Mouse (Mus musculus): ENCODE results near the gene F13a1. TPM values are rescaled to one million over a fixed set of nuclear protein-coding genes. Genes with fewer than 3 reads are reported as not detected.

The F13a1 gene
- polyA plus RNA-seq, 1 experiment from 2014 or later = 19.5 TPM

DNA sequence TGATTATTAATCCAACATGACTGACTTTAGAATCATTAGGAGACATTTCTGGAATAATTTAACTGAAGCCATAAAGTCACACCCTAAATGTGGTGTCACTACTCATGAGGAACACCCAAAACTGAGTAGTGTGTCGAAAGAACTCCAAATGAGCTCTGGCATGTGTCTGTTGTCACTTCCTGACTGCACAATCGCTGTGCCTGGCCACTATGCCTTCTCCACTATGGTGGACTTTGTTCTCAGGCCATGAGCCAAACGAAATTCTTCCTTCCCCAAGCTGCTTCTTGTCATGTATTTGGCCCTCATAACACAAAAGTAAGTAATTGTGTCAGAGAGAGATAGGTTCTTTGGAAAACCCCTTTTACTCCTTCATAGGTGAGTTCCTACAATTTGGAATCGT, 61.7 kb downstream of the F13a1 start:
- no peak for ATAC-seq (ENCODE audit: low read depth)
- Histone ChIP-seq H3K27me3 (ENCODE audit: control insufficient read depth, insufficient read depth, low read depth, low read length) (no peaks in the 10 kb centered on the region), H3K4me2 (ENCODE audit: low read depth, low read length) (no peak overlapping the region), H3K9me3 (replicated peaks; ENCODE audit: control insufficient read depth, low read length) (no peaks in the 10 kb centered on the region), H3K9ac (ENCODE audit: low read depth, low read length) (no peak overlapping the region), H3K36me3 (ENCODE audit: control insufficient read depth, insufficient read depth) (no peaks in the 10 kb centered on the region), H3K4me3 (ENCODE audit: low read depth, low read length) (no peak overlapping the region), H3K4me1 (ENCODE audit: control insufficient read depth, low read depth, low read length) (no peaks in the 10 kb centered on the region), H3K27ac (ENCODE audit: low read length) (no peak overlapping the region)
- WGBS (ENCODE audit: insufficient replicate concordance) = 46% methylated on average over 4 of the region's 4 CpGs

DNA sequence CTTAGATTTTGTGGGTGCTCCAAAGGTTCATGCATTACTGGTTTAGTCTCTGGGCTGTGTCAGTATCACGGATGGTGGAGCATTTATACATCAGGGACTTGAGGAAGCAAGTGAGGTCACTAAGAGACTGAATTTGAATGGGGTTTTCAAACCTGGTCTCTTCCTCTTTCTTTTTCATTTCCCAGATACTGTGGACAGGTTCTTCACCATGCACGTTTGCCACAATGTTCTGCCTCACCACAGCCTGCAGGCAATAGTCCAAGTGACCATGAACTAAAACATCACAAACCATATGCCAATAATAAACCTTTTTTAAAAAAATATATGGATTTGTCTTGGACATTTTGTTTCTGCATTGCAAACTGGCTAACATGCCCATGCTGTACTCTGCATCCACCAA, 77.0 kb downstream of the F13a1 start:
- Histone ChIP-seq H3K9ac (ENCODE audit: low read depth, low read length) (no peak overlapping the region), H3K27ac (ENCODE audit: low read length) (no peak overlapping the region), H3K36me3 (ENCODE audit: control insufficient read depth, insufficient read depth) (no peaks in the 10 kb centered on the region), H3K4me1 (ENCODE audit: control insufficient read depth, low read depth, low read length) (no peaks in the 10 kb centered on the region), H3K27me3 (ENCODE audit: control insufficient read depth, insufficient read depth, low read depth, low read length) (no peaks in the 10 kb centered on the region), H3K4me2 (ENCODE audit: low read depth, low read length) (no peak overlapping the region), H3K9me3 (replicated peaks; ENCODE audit: control insufficient read depth, low read length) (no peaks in the 10 kb centered on the region), H3K4me3 (ENCODE audit: low read depth, low read length) (no peak overlapping the region)
- WGBS (ENCODE audit: insufficient replicate concordance) = 33% methylated on average over 2 of the region's 2 CpGs
- ATAC-seq (ENCODE audit: low read depth) = no peak

DNA sequence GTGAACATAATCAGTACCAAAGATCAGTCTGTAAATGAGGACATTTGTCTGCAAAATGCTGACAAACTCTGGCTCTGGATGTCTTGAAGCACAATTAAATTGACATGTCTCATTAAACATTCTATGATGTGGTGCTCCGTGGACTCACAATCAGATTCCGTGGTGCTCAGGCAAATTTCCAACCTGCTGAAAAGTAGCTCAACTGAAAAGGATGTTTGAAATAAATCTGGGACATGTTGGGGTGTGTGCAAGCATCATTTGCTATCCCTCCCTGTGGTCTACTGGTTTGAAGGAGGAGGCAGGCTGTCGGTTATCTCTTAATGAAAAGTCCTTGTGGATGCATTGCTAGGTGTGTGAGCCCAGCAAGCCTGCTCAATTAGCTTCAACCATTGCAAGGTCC, 77.8 kb downstream of the F13a1 start:
- Histone ChIP-seq H3K9ac (ENCODE audit: low read depth, low read length) (no peak overlapping the region), H3K9me3 (replicated peaks; ENCODE audit: control insufficient read depth, low read length) (no peaks in the 10 kb centered on the region), H3K4me2 (ENCODE audit: low read depth, low read length) (no peak overlapping the region), H3K4me1 (ENCODE audit: control insufficient read depth, low read depth, low read length) (no peaks in the 10 kb centered on the region), H3K4me3 (ENCODE audit: low read depth, low read length) (no peak overlapping the region), H3K27ac (ENCODE audit: low read length) (no peak overlapping the region), H3K27me3 (ENCODE audit: control insufficient read depth, insufficient read depth, low read depth, low read length) (no peaks in the 10 kb centered on the region), H3K36me3 (ENCODE audit: control insufficient read depth, insufficient read depth) (no peaks in the 10 kb centered on the region)
- 61% methylated on average over 3 of the region's 3 CpGs for WGBS (ENCODE audit: insufficient replicate concordance)
- ATAC-seq (ENCODE audit: low read depth) = no peak

DNA sequence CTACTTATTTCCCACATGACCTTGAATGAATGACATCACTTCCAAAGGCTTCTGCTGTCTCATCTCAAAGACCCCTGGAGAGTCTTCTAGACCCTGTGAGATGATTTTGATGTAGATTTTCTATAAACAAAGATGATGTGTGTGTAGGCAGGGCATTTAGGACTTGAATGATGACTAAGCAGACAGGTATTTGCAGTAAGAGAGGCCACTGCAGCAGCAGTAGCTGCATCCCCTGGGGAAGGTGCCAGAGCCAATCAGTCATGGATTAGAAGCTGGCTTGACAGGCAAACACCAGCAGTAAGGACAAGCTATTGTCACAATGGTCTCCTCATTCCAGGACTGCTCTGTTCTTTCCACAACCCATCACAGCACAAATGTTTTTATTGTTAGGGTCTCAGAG, 87.1 kb downstream of the F13a1 start:
- Histone ChIP-seq H3K4me2 (ENCODE audit: low read depth, low read length) (no peak overlapping the region), H3K27ac (ENCODE audit: low read length) (no peak overlapping the region), H3K36me3 (ENCODE audit: control insufficient read depth, insufficient read depth) (no peaks in the 10 kb centered on the region), H3K9ac (ENCODE audit: low read depth, low read length) (no peak overlapping the region), H3K9me3 (replicated peaks; ENCODE audit: control insufficient read depth, low read length) (no peaks in the 10 kb centered on the region), H3K4me1 (ENCODE audit: control insufficient read depth, low read depth, low read length) (no peaks in the 10 kb centered on the region), H3K27me3 (ENCODE audit: control insufficient read depth, insufficient read depth, low read depth, low read length) (no peaks in the 10 kb centered on the region), H3K4me3 (ENCODE audit: low read depth, low read length) (no peak overlapping the region)
- ATAC-seq (ENCODE audit: low read depth) = no peak

DNA sequence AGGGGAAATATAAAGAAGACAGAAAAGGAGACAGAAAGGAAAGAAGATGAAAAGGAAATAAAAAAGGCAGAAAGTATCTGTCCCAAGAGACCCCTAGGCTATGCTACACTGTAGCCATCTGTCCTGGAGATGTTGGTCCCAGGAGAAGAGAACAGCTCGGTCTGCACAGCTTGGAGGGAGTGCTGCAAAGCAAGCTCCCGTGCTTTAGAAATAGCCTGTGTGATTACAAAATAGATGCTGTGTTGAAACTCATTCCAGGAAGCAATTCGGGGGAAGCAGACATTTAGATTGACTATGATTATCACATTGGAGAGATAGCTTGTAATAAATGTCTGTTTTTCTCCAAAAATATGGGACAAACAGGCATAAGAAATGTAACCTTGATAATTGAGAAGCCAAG, 91.0 kb downstream of the F13a1 start:
- Histone ChIP-seq H3K27ac (ENCODE audit: low read length) (no peak overlapping the region), H3K9ac (ENCODE audit: low read depth, low read length) (no peak overlapping the region), H3K36me3 (ENCODE audit: control insufficient read depth, insufficient read depth) (no peaks in the 10 kb centered on the region), H3K4me3 (ENCODE audit: low read depth, low read length) (no peak overlapping the region), H3K9me3 (replicated peaks; ENCODE audit: control insufficient read depth, low read length) (no peaks in the 10 kb centered on the region), H3K4me2 (ENCODE audit: low read depth, low read length) (no peak overlapping the region), H3K27me3 (ENCODE audit: control insufficient read depth, insufficient read depth, low read depth, low read length) (no peaks in the 10 kb centered on the region), H3K4me1 (ENCODE audit: control insufficient read depth, low read depth, low read length) (no peaks in the 10 kb centered on the region)
- no peak for ATAC-seq (ENCODE audit: low read depth)
- 29% methylated on average over 3 of the region's 3 CpGs for WGBS (ENCODE audit: insufficient replicate concordance)

DNA sequence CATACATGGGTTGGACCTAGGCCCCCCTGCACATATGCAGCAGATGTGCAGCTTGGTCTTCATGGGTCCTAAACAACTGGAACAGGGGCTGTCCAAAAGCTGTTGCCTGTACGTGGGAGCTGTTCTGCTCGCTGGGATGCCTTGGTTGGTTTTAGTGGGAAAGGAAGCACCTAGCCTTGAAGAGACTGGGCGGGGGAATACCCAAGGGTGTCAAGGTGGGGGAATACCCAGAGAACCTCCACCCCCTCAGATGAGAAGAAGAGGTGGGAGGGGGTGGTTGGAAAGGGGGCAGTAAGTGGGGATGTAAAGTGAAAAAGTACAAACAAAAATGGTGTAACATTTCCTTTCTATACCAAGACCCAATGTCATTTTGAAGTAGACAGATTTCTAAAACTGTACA, 95.1 kb downstream of the F13a1 start:
- H3K4me3 ChIP-seq (ENCODE audit: low read depth, low read length) = no peak overlapping the region
- no peak for ATAC-seq (ENCODE audit: low read depth)
- no peaks in the 10 kb centered on the region for H3K27me3 ChIP-seq (ENCODE audit: control insufficient read depth, insufficient read depth, low read depth, low read length)
- no peak overlapping the region for H3K27ac ChIP-seq (ENCODE audit: low read length)
- no peaks in the 10 kb centered on the region for H3K9me3 ChIP-seq (replicated peaks; ENCODE audit: control insufficient read depth, low read length)
- H3K4me2 ChIP-seq (ENCODE audit: low read depth, low read length) = no peak overlapping the region
- H3K4me1 ChIP-seq (ENCODE audit: control insufficient read depth, low read depth, low read length) = no peaks in the 10 kb centered on the region
- H3K9ac ChIP-seq (ENCODE audit: low read depth, low read length) = no peak overlapping the region
- no peaks in the 10 kb centered on the region for H3K36me3 ChIP-seq (ENCODE audit: control insufficient read depth, insufficient read depth)
- 58% methylated on average over 3 of the region's 3 CpGs for WGBS (ENCODE audit: insufficient replicate concordance)

DNA sequence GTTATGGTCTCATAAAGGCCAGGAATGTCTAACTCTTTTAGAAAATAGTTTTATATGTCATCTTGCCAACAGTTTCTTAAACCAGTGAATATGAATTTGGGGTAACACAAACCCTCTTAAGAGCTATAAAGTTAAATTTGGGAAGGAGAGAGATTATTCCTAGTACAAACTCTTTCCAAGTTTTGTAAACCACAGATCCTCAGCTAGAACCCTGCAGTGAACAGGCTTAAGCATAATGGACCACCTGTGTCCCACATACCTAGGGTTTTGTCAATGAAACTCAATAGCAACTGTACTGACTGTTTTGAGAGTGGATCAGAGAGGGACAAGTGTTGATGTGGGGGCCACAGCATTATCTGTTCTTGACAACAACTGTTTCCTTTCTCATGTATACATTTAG, 96.4 kb downstream of the F13a1 start:
- no peak overlapping the region for H3K4me2 ChIP-seq (ENCODE audit: low read depth, low read length)
- no peak overlapping the region for H3K9ac ChIP-seq (ENCODE audit: low read depth, low read length)
- no peaks in the 10 kb centered on the region for H3K27me3 ChIP-seq (ENCODE audit: control insufficient read depth, insufficient read depth, low read depth, low read length)
- no peak overlapping the region for H3K4me3 ChIP-seq (ENCODE audit: low read depth, low read length)
- H3K27ac ChIP-seq (ENCODE audit: low read length) = no peak overlapping the region
- no peak for ATAC-seq (ENCODE audit: low read depth)
- no peaks in the 10 kb centered on the region for H3K4me1 ChIP-seq (ENCODE audit: control insufficient read depth, low read depth, low read length)
- no peaks in the 10 kb centered on the region for H3K9me3 ChIP-seq (replicated peaks; ENCODE audit: control insufficient read depth, low read length)
- H3K36me3 ChIP-seq (ENCODE audit: control insufficient read depth, insufficient read depth) = no peaks in the 10 kb centered on the region

DNA sequence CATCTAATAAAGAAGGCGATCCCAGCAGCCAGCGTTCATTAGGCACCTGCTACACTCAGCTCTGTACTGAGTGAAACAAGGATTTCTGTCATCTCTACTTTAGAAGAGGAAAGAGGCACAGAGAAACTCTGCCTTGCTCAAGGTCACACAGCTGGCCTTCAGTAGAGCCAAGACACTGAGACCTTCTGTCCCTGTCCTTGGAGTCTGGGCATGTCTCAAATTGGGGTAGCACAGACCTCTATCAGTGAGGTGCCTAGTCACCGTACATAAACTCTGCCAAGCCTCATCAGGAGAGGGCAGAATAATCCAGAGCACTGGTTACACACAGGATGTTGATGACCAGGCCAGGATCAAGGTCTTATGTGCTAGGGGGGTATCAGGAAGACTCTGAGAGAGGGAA, 108.2 kb downstream of the F13a1 start:
- Histone ChIP-seq H3K27me3 (ENCODE audit: control insufficient read depth, insufficient read depth, low read depth, low read length) (no peaks in the 10 kb centered on the region), H3K9me3 (replicated peaks; ENCODE audit: control insufficient read depth, low read length) (no peaks in the 10 kb centered on the region), H3K9ac (ENCODE audit: low read depth, low read length) (no peak overlapping the region), H3K36me3 (ENCODE audit: control insufficient read depth, insufficient read depth) (no peaks in the 10 kb centered on the region), H3K4me3 (ENCODE audit: low read depth, low read length) (no peak overlapping the region), H3K4me1 (ENCODE audit: control insufficient read depth, low read depth, low read length) (no peaks in the 10 kb centered on the region), H3K4me2 (ENCODE audit: low read depth, low read length) (no peak overlapping the region), H3K27ac (ENCODE audit: low read length) (no peak overlapping the region)
- WGBS (ENCODE audit: insufficient replicate concordance) = 63% methylated on average over 3 of the region's 3 CpGs
- no peak for ATAC-seq (ENCODE audit: low read depth)

DNA sequence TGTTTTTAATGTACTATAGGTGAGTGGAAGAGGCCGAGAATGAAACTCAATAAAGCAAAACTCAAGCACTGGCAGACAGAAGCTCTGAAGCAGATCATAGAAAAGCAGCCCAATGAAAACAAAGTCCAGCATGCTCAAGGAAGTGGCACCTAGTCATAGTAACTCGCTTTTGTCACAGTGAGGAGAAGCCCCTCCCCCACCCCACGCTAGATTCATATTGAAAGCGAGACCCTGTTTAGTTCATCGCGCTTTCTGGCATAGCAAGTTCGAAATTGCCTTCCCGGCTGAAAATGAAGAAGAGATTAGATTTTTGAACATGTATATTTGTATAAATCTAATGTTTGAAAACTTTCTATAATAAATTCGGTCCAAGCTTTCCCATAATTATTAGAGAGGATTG, 118.0 kb downstream of the F13a1 start:
- Histone ChIP-seq H3K27me3 (ENCODE audit: control insufficient read depth, insufficient read depth, low read depth, low read length) (no peaks in the 10 kb centered on the region), H3K36me3 (ENCODE audit: control insufficient read depth, insufficient read depth) (no peaks in the 10 kb centered on the region), H3K27ac (ENCODE audit: low read length) (no peak overlapping the region), H3K9ac (ENCODE audit: low read depth, low read length) (no peak overlapping the region), H3K4me2 (ENCODE audit: low read depth, low read length) (no peak overlapping the region), H3K4me1 (ENCODE audit: control insufficient read depth, low read depth, low read length) (no peaks in the 10 kb centered on the region), H3K9me3 (replicated peaks; ENCODE audit: control insufficient read depth, low read length) (no peaks in the 10 kb centered on the region), H3K4me3 (ENCODE audit: low read depth, low read length) (no peak overlapping the region)
- 71% methylated on average over 9 of the region's 9 CpGs for WGBS (ENCODE audit: insufficient replicate concordance)
- no peak for ATAC-seq (ENCODE audit: low read depth)

DNA sequence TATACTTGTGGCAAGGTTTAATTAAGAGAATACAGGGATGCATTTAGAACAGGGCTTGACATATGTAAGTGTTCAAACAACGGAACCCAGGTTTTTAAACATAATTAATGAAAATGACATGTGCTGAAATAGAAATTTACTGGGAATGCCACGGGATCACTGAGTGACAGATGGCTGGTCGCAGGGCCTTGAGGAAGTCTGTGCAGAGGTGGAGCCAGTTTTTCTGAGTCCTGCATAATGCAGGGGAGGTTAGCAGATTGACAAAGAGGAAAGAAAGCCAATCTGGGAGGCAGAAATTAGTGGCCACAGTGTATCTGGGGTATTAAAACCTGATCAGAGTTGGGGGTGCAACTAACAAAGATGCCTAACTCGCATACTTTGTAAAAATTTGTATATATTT, 130.3 kb downstream of the F13a1 start:
- Histone ChIP-seq H3K27ac (ENCODE audit: low read length) (no peak overlapping the region), H3K9me3 (replicated peaks; ENCODE audit: control insufficient read depth, low read length) (no peaks in the 10 kb centered on the region), H3K9ac (ENCODE audit: low read depth, low read length) (no peak overlapping the region), H3K36me3 (ENCODE audit: control insufficient read depth, insufficient read depth) (no peaks in the 10 kb centered on the region), H3K4me3 (ENCODE audit: low read depth, low read length) (no peak overlapping the region), H3K4me1 (ENCODE audit: control insufficient read depth, low read depth, low read length) (no peaks in the 10 kb centered on the region), H3K27me3 (ENCODE audit: control insufficient read depth, insufficient read depth, low read depth, low read length) (no peaks in the 10 kb centered on the region), H3K4me2 (ENCODE audit: low read depth, low read length) (no peak overlapping the region)
- WGBS (ENCODE audit: insufficient replicate concordance) = 60% methylated on average over 4 of the region's 4 CpGs
- no peak for ATAC-seq (ENCODE audit: low read depth)
